Mouse (Mus musculus): ENCODE data around the gene Unc13d.
A peak's percentile ranks its signal among the peaks of the same experiment; 100 is the strongest.
"Not testable (repeated sequence)": the region's sequence is repeated elsewhere in the genome, so short reads cannot be mapped to it uniquely, and the experiment has no call there.

The Unc13d gene

GRCm38 (mm10) chr11:116077446-116078204 is at the start of gene Unc13d:
TSS of gene Unc13d (minus strand) at chr11:116077961.
- DNase-seq (ENCODE audit: low spot score) = peak; percentile 36

- DNase-seq (ENCODE audit: low spot score) = no peak
These were observed 48.5 kb upstream of the Unc13d start for GRCm38 (mm10) chr11:116126261-116126660.

- DNase-seq (ENCODE audit: low spot score) = not testable (repeated sequence)
These were observed 44.0 kb upstream of the Unc13d start for GRCm38 (mm10) chr11:116121731-116122245.

DNA sequence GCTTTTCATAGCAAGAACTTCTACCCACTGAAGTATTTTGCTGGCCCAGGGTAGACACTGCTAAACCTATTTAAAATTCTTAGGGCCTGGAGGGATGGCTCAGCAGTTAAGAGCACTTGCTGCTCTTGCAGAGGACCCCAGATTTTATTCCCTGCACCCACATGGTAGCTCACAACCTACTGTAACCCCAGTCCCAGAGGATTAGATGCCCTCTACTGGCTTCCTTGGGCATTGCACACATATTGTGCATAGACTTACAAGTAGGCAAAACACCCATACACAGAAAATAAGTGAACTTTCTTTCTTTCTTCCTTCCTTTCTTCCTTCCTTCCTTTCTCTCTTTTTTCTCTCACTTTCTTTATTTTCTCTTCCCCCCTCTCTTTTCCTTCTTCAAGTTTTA is 40.1 kb upstream of the Unc13d start:
- DNase-seq (ENCODE audit: low spot score) = no peak

GRCm38 (mm10) chr11:116117241-116117640 is 39.5 kb upstream of the Unc13d start:
- no peak for DNase-seq (ENCODE audit: low spot score)

- no peak for DNase-seq (ENCODE audit: low spot score)
These were observed 33.9 kb upstream of the Unc13d start for GRCm38 (mm10) chr11:116111611-116112203.

GRCm38 (mm10) chr11:116111067-116111466 is 33.3 kb upstream of the Unc13d start:
- no peak for DNase-seq (ENCODE audit: low spot score)

DNA sequence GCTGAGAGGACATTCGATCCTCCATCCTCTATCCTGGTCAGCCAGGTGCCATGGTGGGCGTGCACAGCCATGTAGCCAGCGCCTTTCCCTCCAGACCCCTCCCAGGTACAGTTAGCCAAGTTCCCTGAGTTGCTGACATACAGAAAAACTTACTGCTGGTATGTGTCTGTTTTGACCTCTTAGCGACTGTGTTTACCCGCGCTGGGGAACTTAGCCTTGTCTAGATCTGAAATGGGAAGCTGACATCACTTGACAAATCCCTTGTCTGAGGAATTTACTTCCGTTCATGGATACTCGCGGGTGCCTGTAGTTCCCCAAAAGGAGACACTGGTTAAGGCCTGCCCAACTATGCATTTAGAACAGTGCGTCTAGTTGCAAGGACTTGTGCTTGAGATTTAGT is 32.8 kb upstream of the Unc13d start:
- DNase-seq (ENCODE audit: low spot score) = no peak

- peak; percentile 77 for DNase-seq (ENCODE audit: low spot score)
These were observed 32.4 kb upstream of the Unc13d start for GRCm38 (mm10) chr11:116110131-116110530.

GRCm38 (mm10) chr11:116109441-116110081 is 31.8 kb upstream of the Unc13d start:
- DNase-seq (ENCODE audit: low spot score) = no peak

- peak; percentile 62 for DNase-seq (ENCODE audit: low spot score)
These were observed 30.8 kb upstream of the Unc13d start for GRCm38 (mm10) chr11:116108464-116109137.

DNA sequence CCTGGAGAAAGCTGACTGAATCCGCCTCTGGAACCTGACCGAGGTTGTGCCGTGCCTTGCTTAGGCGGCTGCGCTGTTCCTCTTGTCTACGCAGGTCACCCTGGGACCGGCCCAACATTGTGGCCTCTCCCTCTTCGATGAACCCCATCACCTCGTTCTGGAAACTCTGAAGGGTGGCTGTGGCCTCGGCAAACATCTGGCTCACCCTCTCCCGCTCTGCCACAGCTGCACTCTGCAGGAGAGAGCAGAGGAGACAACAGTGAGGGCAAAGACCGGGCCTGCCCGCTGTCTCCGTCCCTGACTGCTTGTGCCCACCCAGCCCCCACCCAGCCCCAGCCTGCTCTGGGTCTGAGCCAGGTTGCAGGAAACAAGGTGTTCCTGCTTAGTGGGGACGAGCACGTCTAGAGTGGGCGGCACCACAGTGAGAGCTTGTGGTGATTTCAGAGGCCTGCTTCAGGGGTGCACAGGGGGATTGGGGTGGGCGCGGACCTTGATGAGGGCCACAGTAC is 30.1 kb upstream of the Unc13d start:
- DNase-seq (ENCODE audit: low spot score) = no peak

DNA sequence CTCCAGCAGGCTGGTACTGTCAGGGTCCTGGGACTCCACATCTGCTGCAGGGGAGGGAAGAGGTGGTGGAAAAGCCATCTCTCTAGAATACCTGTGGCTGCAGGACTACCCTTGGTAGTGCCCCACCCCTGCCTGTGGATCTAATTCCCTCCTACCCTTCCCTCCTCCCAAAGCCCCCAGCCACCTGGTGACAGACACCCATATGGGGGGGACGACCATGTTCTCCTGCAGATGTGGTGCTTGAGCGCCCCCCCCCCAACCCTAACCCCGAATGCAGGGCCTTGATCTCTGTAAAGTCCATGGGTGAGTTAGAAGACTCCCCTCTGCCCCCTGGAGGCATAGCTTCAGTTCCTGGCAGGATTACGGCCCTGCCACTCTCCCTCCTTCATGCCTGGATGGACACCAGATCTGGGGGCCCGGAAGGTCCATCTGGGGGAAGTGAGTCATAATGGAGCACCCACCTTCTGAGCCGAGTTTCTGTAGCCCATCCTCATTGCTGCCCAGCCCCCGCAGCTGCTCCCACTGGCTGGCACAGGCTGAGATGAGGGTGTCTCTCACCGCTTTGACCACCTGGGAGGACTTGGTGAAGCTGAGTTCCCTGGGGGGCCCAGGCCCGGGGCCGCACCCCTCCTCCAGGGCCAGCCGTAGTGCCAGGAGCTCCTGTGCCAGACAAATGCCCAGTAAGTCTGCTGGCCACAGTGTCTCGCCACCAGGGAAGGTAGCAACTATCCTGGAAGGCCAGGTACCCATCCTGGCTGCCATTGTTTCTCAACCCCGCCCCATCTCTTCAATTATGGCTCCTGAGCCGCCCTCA is 29.4 kb upstream of the Unc13d start:
- no peak for DNase-seq (ENCODE audit: low spot score)

GRCm38 (mm10) chr11:116106154-116106962 is 28.6 kb upstream of the Unc13d start:
- DNase-seq (ENCODE audit: low spot score) = no peak

GRCm38 (mm10) chr11:116105065-116105464 is 27.3 kb upstream of the Unc13d start:
- no peak for DNase-seq (ENCODE audit: low spot score)

DNA sequence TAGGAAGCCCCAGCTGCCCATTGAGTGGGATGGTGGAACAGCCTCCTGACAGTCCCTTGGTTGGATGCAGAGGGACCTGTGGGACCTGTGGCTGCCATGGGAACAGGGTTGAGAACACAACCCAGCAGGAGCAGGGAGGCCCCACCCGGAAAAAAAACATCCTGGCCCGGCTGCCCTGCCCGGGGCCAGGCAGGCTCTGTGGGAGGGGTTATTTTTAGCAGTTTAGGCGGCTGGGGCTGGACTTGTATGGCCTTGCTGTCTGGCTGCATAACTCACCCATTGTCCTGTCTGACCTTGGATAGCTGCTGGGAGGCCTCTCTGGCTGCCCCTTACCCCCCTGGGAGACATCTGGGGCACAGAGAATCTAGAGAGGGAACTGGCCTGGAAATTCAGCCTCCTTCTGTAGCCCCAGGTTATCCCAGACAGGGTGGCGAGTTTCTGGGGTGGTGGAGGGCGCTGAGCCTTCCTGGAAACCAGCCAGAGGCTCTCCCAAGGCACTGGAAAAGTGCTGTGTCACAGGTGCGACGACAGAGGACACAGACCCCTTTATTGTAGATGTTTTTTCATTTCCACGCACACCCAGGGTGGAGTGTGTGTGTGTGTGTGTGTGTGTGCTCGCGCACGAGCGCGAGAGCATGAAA is 26.4 kb upstream of the Unc13d start:
- DNase-seq (ENCODE audit: low spot score) = no peak

GRCm38 (mm10) chr11:116103572-116103971 is 25.8 kb upstream of the Unc13d start:
- no peak for DNase-seq (ENCODE audit: low spot score)

GRCm38 (mm10) chr11:116102472-116102871 is 24.7 kb upstream of the Unc13d start:
- no peak for DNase-seq (ENCODE audit: low spot score)

GRCm38 (mm10) chr11:116101931-116102381 is 24.2 kb upstream of the Unc13d start:
- DNase-seq (ENCODE audit: low spot score) = no peak

- DNase-seq (ENCODE audit: low spot score) = no peak
These were observed 23.1 kb upstream of the Unc13d start for GRCm38 (mm10) chr11:116100839-116101238.

All from urinary bladder, postnatal 25 days (tissue).